Mouse (Mus musculus): ENCODE results near the gene Stk4. TPM values are rescaled to one million over a fixed set of nuclear protein-coding genes. Genes with fewer than 3 reads are reported as not detected.

Gene Stk4
- polyA plus RNA-seq, 1 experiment from 2014 or later, result 21.4 TPM

DNA sequence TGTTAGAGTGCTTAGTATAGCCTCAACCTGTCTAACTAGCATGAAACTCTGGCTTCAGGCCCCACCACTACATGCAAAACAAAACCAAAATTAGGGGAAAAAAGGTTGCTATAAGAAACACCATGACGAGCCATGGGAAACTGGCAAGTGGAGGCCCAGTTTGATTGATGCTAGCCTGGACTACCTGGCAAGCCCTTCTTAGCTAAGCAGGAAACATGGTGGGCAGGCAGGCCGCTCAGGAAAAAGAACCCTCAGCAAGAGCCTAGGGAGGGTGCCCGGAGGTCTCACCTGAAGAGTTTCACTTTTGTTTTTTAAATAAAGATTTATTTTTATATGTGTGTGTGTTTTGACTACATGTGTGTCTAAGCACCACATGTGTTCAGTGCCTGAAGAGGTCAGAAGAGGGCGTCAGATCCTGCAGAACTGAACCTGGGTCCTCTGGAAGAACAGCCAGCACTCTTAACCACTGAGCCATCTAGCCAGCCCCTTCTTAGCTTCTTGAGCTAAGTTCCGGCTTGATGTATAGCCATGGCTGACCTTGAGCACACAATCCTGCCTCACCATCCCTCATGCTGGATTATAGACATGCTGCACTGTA lies 53.1 kb downstream of the Stk4 start:
- Histone ChIP-seq H3K9ac (ENCODE audit: low read depth, low read length) (no peak overlapping the region), H3K36me3 (ENCODE audit: control insufficient read depth, insufficient read depth, low read length) (peaks cover 10% of the 10 kb centered on the region; the same call in 1 of the 2 replicates), H3K4me1 (ENCODE audit: control insufficient read depth, insufficient read depth, low read length) (no peaks in the 10 kb centered on the region), H3K27ac (ENCODE audit: low read depth, low read length) (no peak overlapping the region), H3K4me3 (ENCODE audit: low read depth, low read length) (no peak overlapping the region), H3K9me3 (replicated peaks; ENCODE audit: control insufficient read depth, low read length) (no peaks in the 10 kb centered on the region), H3K4me2 (no peak overlapping the region), H3K27me3 (ENCODE audit: control insufficient read depth, insufficient read depth, low read length) (no peaks in the 10 kb centered on the region)
- no peak for ATAC-seq (replicated peaks; ENCODE audit: insufficient number of reproducible peaks, low FRiP score, low TSS enrichment)
- 77% methylated on average over 5 of the region's 5 CpGs for WGBS (ENCODE audit: insufficient replicate concordance)

DNA sequence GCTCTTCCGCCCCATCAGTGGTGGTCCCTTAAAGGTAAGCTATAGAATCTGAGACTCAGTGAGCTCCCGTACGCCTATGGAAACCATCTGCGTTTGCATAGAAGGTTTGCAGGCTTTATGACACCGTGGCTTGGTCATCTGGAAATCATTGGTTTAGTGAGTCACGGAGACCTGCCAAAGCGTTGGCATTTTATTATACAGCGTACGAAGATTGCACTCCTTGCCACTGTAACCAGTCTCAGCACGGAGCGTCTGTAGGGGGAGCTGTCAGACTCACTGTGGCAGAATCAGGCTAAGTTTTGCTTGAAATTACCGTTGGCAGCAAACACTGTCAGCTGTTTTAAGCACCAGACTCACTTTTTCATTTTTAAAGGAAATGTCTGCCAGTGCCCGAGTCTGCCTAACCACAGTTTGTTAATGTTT lies 56.4 kb downstream of the Stk4 start:
- ATAC-seq (replicated peaks; ENCODE audit: insufficient number of reproducible peaks, low FRiP score, low TSS enrichment), result no peak
- H3K27ac ChIP-seq (ENCODE audit: low read depth, low read length), result no peak overlapping the region
- WGBS (ENCODE audit: insufficient replicate concordance), result 86% methylated on average over 13 of the region's 13 CpGs
- no peak overlapping the region for H3K4me2 ChIP-seq
- no peaks in the 10 kb centered on the region for H3K4me1 ChIP-seq (ENCODE audit: control insufficient read depth, insufficient read depth, low read length)
- no peaks in the 10 kb centered on the region for H3K27me3 ChIP-seq (ENCODE audit: control insufficient read depth, insufficient read depth, low read length)
- H3K36me3 ChIP-seq (ENCODE audit: control insufficient read depth, insufficient read depth, low read length), result 0 out of 2 replicates have a peak, but pooled peaks cover 2% of the 10 kb centered on the region
- H3K4me3 ChIP-seq (ENCODE audit: low read depth, low read length), result no peak overlapping the region
- no peaks in the 10 kb centered on the region for H3K9me3 ChIP-seq (replicated peaks; ENCODE audit: control insufficient read depth, low read length)
- H3K9ac ChIP-seq (ENCODE audit: low read depth, low read length), result no peak overlapping the region

DNA sequence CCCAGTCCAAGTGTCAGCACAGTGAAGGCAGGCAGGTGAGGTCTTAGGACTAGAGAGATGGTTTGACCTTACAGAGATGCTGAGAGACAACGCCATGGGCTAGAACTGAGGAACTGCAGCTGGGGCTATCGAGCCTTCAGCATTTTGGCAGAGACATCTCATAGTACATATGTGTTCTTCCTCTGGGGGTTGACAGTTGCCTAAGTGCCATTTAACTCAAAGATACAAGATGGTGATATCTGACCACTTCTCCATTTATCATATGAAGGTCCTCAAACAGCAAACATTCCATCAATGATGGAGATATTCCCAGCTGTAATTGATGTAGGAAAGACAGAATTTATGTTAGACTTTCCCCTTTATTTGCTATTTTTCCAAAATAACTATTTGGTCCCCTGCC lies 57.2 kb downstream of the Stk4 start:
- WGBS (ENCODE audit: insufficient replicate concordance), result 87% methylated on average over 2 of the region's 2 CpGs
- no peak overlapping the region for H3K4me2 ChIP-seq
- no peaks in the 10 kb centered on the region for H3K9me3 ChIP-seq (replicated peaks; ENCODE audit: control insufficient read depth, low read length)
- 0 out of 2 replicates have a peak, but pooled peaks cover 2% of the 10 kb centered on the region for H3K36me3 ChIP-seq (ENCODE audit: control insufficient read depth, insufficient read depth, low read length)
- H3K4me3 ChIP-seq (ENCODE audit: low read depth, low read length), result no peak overlapping the region
- H3K9ac ChIP-seq (ENCODE audit: low read depth, low read length), result no peak overlapping the region
- no peaks in the 10 kb centered on the region for H3K4me1 ChIP-seq (ENCODE audit: control insufficient read depth, insufficient read depth, low read length)
- no peak for ATAC-seq (replicated peaks; ENCODE audit: insufficient number of reproducible peaks, low FRiP score, low TSS enrichment)
- no peak overlapping the region for H3K27ac ChIP-seq (ENCODE audit: low read depth, low read length)
- H3K27me3 ChIP-seq (ENCODE audit: control insufficient read depth, insufficient read depth, low read length), result no peaks in the 10 kb centered on the region

DNA sequence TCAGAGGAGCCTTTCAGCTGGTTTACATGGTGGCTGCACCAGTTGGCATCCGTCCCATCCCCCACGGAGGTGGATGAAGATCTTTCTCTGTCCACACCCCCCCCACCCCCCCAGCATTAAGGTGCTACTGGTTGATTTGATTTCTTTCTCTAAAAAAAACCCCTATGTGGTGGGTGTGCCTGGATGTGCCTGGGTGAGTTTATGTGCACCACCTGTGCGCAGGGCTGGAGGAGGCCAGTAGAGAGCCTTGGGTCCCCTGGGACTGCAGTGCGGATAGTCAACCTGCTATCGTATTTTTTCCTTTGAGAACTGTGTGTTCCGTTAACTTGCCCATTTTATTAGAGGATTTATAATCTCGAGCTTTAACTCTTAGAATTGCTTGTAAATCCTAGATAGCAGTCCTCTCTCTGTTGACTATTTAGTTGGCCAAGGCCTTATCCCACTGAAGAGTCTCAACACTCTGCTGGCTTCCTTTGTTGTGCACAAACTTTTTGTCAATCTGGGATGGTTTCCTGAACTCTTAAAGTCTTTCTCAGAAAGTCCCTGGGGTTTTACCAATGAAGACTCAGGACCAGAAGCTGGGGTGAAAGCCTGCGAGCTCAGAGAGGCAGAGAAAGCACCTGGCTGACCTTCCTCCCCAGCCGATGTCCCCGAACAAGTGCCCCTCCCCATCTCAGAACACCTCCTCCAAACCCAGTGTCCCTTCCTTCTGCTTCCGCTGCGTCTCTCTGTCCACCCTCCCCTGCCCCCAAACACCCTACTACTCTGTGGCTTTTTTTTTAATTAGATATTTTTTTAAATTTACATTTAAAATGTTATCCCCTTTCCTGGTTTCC lies 58.7 kb downstream of the Stk4 start:
- H3K27ac ChIP-seq (ENCODE audit: low read depth, low read length), result no peak overlapping the region
- WGBS (ENCODE audit: insufficient replicate concordance), result 88% methylated on average over 12 of the region's 12 CpGs

DNA sequence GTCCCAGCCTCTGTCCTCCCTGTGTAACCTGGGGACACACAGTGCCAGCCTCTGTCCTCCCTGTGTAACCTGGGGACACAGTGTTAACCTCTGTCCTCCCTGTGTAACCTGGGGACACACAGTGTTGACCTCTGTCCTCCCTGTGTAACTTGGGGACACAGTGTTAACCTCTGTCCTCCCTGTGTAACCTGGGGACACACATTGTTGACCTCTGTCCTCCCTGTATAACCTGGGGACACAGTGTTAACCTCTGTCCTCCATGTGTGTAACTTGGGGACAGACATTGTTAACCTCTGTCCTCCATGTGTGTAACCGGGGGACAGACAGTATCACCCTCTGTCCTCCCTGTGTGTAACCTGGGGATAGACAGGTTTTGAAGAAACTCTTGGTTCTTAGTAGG lies 61.5 kb downstream of the Stk4 start:
- H3K9me3 ChIP-seq (replicated peaks; ENCODE audit: control insufficient read depth, low read length), result no peaks in the 10 kb centered on the region
- ATAC-seq (replicated peaks; ENCODE audit: insufficient number of reproducible peaks, low FRiP score, low TSS enrichment), result no peak
- no peak overlapping the region for H3K27ac ChIP-seq (ENCODE audit: low read depth, low read length)
- no peak overlapping the region for H3K9ac ChIP-seq (ENCODE audit: low read depth, low read length)
- H3K4me3 ChIP-seq (ENCODE audit: low read depth, low read length), result no peak overlapping the region
- 95% methylated on average over 1 of the region's 1 CpGs for WGBS (ENCODE audit: insufficient replicate concordance)
- peaks cover 11% of the 10 kb centered on the region for H3K4me1 ChIP-seq (ENCODE audit: control insufficient read depth, insufficient read depth, low read length)
- H3K36me3 ChIP-seq (ENCODE audit: control insufficient read depth, insufficient read depth, low read length), result no peaks in the 10 kb centered on the region
- no peaks in the 10 kb centered on the region for H3K27me3 ChIP-seq (ENCODE audit: control insufficient read depth, insufficient read depth, low read length)
- no peak overlapping the region for H3K4me2 ChIP-seq

More for the DNA sequence above, 58.7 kb downstream of the Stk4 start:
- H3K4me3 ChIP-seq (ENCODE audit: low read depth, low read length), result no peak overlapping the region
- ATAC-seq (replicated peaks; ENCODE audit: insufficient number of reproducible peaks, low FRiP score, low TSS enrichment), result no peak
- no peak overlapping the region for H3K9ac ChIP-seq (ENCODE audit: low read depth, low read length)
- H3K36me3 ChIP-seq (ENCODE audit: control insufficient read depth, insufficient read depth, low read length), result no peaks in the 10 kb centered on the region
- no peak overlapping the region for H3K4me2 ChIP-seq
- no peaks in the 10 kb centered on the region for H3K4me1 ChIP-seq (ENCODE audit: control insufficient read depth, insufficient read depth, low read length)
- no peaks in the 10 kb centered on the region for H3K9me3 ChIP-seq (replicated peaks; ENCODE audit: control insufficient read depth, low read length)
- no peaks in the 10 kb centered on the region for H3K27me3 ChIP-seq (ENCODE audit: control insufficient read depth, insufficient read depth, low read length)

DNA sequence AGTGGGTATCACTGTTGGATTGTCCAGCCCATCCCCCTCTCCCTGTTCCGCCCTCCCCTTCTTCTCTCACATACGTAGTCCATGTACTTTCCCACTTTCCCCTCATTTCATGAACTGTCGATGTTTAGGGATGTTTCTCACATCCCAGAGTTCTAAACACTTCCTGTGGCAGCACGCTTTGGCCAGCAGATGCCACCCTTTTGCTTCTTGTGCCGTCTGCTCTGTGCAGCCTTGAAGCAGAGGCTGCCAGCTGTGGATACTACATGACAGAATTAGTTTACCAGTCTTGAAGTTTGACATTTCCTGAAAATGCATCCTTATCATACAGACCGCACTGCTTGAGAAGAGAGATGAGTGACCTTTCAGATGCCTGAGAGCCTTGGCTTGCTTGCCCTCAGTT lies 64.4 kb downstream of the Stk4 start:
- 58% methylated on average over 6 of the region's 6 CpGs for WGBS (ENCODE audit: insufficient replicate concordance)
- no peak overlapping the region for H3K9ac ChIP-seq (ENCODE audit: low read depth, low read length)
- no peak overlapping the region for H3K4me2 ChIP-seq
- ATAC-seq (replicated peaks; ENCODE audit: insufficient number of reproducible peaks, low FRiP score, low TSS enrichment), result no peak
- no peak overlapping the region for H3K27ac ChIP-seq (ENCODE audit: low read depth, low read length)
- no peaks in the 10 kb centered on the region for H3K27me3 ChIP-seq (ENCODE audit: control insufficient read depth, insufficient read depth, low read length)
- no peak overlapping the region for H3K4me3 ChIP-seq (ENCODE audit: low read depth, low read length)
- no peaks in the 10 kb centered on the region for H3K36me3 ChIP-seq (ENCODE audit: control insufficient read depth, insufficient read depth, low read length)
- H3K9me3 ChIP-seq (replicated peaks; ENCODE audit: control insufficient read depth, low read length), result no peaks in the 10 kb centered on the region
- H3K4me1 ChIP-seq (ENCODE audit: control insufficient read depth, insufficient read depth, low read length), result peaks cover 11% of the 10 kb centered on the region

DNA sequence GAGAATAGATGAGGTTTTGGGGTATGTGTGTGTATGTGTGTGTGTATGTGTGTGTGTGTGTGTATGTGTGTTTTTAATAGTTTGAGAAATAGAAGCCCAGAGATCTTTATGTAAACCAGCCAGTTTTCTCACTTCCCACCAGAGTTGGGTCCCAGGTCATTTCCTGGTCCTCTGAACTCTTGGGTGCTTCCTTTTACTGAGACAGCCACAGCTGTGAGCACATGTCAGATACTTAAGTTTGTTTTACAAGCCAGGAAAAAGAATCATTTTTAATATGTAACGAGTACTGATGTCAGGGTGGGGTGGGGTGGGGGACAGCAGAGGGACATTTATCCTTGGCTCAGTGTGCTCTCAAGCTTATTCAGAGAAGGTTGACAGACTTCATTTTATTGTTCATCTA lies 65.2 kb downstream of the Stk4 start:
- whole genome bisulfite sequencing (ENCODE audit: insufficient replicate concordance), result 64% methylated on average over 1 of the region's 1 CpGs
- Histone ChIP-seq H3K36me3 (ENCODE audit: control insufficient read depth, insufficient read depth, low read length) (no peaks in the 10 kb centered on the region), H3K9ac (ENCODE audit: low read depth, low read length) (no peak overlapping the region), H3K27me3 (ENCODE audit: control insufficient read depth, insufficient read depth, low read length) (no peaks in the 10 kb centered on the region), H3K4me1 (ENCODE audit: control insufficient read depth, insufficient read depth, low read length) (peaks cover 11% of the 10 kb centered on the region), H3K9me3 (replicated peaks; ENCODE audit: control insufficient read depth, low read length) (no peaks in the 10 kb centered on the region), H3K27ac (ENCODE audit: low read depth, low read length) (no peak overlapping the region), H3K4me2 (no peak overlapping the region), H3K4me3 (ENCODE audit: low read depth, low read length) (no peak overlapping the region)
- ATAC-seq (replicated peaks; ENCODE audit: insufficient number of reproducible peaks, low FRiP score, low TSS enrichment), result no peak

DNA sequence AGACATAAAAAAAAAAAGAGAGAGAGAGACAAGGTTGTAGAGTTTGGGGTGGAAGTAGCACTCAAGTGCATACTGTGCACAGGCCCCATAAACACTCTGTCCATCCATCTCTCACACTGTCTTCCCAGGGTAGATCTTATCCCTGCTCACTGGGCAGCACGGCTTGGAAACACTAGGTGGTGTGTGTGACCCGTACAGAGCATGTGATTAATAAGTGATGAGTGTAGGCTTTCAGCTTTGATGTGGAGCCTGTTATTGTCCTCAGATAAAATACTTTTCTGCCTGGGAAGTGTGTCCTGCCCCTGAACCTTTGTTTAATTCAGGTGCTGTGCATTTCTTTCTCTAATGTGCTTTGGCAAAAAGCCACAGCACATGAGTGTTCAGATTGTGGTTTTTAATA lies 66.3 kb downstream of the Stk4 start:
- H3K4me1 ChIP-seq (ENCODE audit: control insufficient read depth, insufficient read depth, low read length), result peaks cover 19% of the 10 kb centered on the region
- no peak overlapping the region for H3K4me2 ChIP-seq
- no peak for ATAC-seq (replicated peaks; ENCODE audit: insufficient number of reproducible peaks, low FRiP score, low TSS enrichment)
- 31% methylated on average over 2 of the region's 2 CpGs for WGBS (ENCODE audit: insufficient replicate concordance)
- peak overlapping the region; percentile 46; the same call in 1 of the 2 replicates for H3K27ac ChIP-seq (ENCODE audit: low read depth, low read length)
- no peaks in the 10 kb centered on the region for H3K27me3 ChIP-seq (ENCODE audit: control insufficient read depth, insufficient read depth, low read length)
- no peak overlapping the region for H3K4me3 ChIP-seq (ENCODE audit: low read depth, low read length)
- H3K9me3 ChIP-seq (replicated peaks; ENCODE audit: control insufficient read depth, low read length), result no peaks in the 10 kb centered on the region
- no peak overlapping the region for H3K9ac ChIP-seq (ENCODE audit: low read depth, low read length)
- H3K36me3 ChIP-seq (ENCODE audit: control insufficient read depth, insufficient read depth, low read length), result no peaks in the 10 kb centered on the region
